Mouse (Mus musculus): Measurements from ENCODE around the gene Rab11b.

- TF ChIP-seq CTCF (IDR thresholded peaks at IDR 0.05; ENCODE audit: low read depth, low read length), result no peak
- TF ChIP-seq GATA1 (IDR thresholded peaks at IDR 0.05; ENCODE audit: borderline replicate concordance, low read length), result no peak
Measured at GRCm38 (mm10) chr17:33757231-33757630, 3.1 kb downstream of the Rab11b start.
